Comparison of ENCODE assay signal across 28 mouse cellular contexts in the genomic region with DNA sequence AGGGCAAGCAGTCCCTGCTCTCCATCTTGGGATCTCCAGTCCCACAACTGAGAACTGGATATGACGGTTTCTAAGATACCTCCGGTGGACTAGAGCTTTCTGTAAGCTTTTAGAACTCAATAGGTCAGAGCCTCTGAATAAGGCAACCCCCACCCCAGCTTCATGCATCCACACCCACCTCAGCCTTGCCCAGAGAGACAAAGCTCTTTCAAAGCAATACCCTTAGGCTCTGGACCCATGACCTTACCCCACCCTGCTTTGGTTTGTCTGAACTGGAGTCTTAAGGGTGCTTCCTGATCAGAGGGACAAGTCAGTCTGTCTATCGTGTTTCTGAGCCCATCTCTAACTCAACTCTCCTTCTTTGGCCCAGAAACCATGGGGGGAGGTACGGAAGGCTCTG. TPM values are rescaled to one million over a fixed set of nuclear protein-coding genes. Genes with fewer than 3 reads are reported as not detected.
"Had no signal": no experiment of that assay in that cellular context is flagged by ENCODE, and none has a peak within 500 bp of the region (broad histone marks: within the 10 kb centered on the region; RNA-seq: fewer than 3 reads in every experiment).

No protein-coding gene starts in this region.

- H3K4me3 ChIP-seq: heart, adult 2 months; heart, embryonic 13.5 days; heart, embryonic 15.5 days; hindbrain, embryonic 10.5 days; hindbrain, embryonic 12.5 days; intestine, embryonic 15.5 days; limb, embryonic 13.5 days; limb, embryonic 15.5 days; liver, embryonic 12.5 days had no signal

- H3K27me3 ChIP-seq: heart, embryonic 15.5 days; intestine, embryonic 15.5 days; limb, embryonic 15.5 days had no signal

- H3K27ac ChIP-seq: heart, adult 2 months; heart, embryonic 13.5 days; heart, embryonic 15.5 days; hindbrain, embryonic 10.5 days; hindbrain, embryonic 12.5 days; hindbrain, embryonic 14.5 days; intestine, embryonic 15.5 days; limb, embryonic 13.5 days; limb, embryonic 15.5 days; liver, embryonic 12.5 days had no signal

- H3K36me3 ChIP-seq: heart, embryonic 13.5 days; heart, embryonic 15.5 days; hindbrain, embryonic 10.5 days; hindbrain, embryonic 12.5 days; intestine, embryonic 15.5 days; limb, embryonic 13.5 days; limb, embryonic 15.5 days; liver, embryonic 12.5 days had no signal

- DNase-seq: gastrocnemius, postnatal 14 days; gastrocnemius, postnatal 36 days; heart, postnatal 14 days; heart, postnatal 36 days; kidney, adult 18-20 months; kidney, adult 8-10 months; kidney, postnatal 10 days; kidney, postnatal 36 days; layer of hippocampus, adult 9-11 months; layer of hippocampus, postnatal 36 days; left cerebral cortex, postnatal 4 days had no signal

- H3K9me3 ChIP-seq: heart, embryonic 13.5 days; heart, embryonic 15.5 days; hindbrain, embryonic 10.5 days; hindbrain, embryonic 12.5 days; intestine, embryonic 15.5 days; limb, embryonic 13.5 days; limb, embryonic 15.5 days; liver, embryonic 12.5 days had no signal

RNA-seq across cellular contexts. Expression of gene Ephb3, which starts 1.8 kb away (rescaled TPM):
- polyA plus RNA-seq: inflammation-experienced regulatory T-cells, adult 6 months had no signal

RNA-seq across cellular contexts. Expression of gene Teddm3, which starts 48.9 kb away (rescaled TPM):
- polyA plus RNA-seq: gonadal fat pad, adult 2 months; heart, adult 2 months; heart, embryonic 11.5 days; heart, embryonic 13.5 days; heart, embryonic 15.5 days; heart, postnatal 0 days; hindbrain, embryonic 10.5 days; hindbrain, embryonic 12.5 days; intestine, embryonic 15.5 days; kidney, embryonic 14.5 days; limb, embryonic 11.5 days; limb, embryonic 13.5 days; liver, adult 2 months; liver, embryonic 12.5 days had no signal
